Mouse (Mus musculus): ENCODE results near the gene Tapbp. TPM values are rescaled to one million over a fixed set of nuclear protein-coding genes. Genes with fewer than 3 reads are reported as not detected.
"Not testable (repeated sequence)": the region's sequence is repeated elsewhere in the genome, so short reads cannot be mapped to it uniquely, and the experiment has no call there.

Gene Tapbp
- total RNA-seq, 1 experiment from 2014 or later, result 198 TPM

DNA sequence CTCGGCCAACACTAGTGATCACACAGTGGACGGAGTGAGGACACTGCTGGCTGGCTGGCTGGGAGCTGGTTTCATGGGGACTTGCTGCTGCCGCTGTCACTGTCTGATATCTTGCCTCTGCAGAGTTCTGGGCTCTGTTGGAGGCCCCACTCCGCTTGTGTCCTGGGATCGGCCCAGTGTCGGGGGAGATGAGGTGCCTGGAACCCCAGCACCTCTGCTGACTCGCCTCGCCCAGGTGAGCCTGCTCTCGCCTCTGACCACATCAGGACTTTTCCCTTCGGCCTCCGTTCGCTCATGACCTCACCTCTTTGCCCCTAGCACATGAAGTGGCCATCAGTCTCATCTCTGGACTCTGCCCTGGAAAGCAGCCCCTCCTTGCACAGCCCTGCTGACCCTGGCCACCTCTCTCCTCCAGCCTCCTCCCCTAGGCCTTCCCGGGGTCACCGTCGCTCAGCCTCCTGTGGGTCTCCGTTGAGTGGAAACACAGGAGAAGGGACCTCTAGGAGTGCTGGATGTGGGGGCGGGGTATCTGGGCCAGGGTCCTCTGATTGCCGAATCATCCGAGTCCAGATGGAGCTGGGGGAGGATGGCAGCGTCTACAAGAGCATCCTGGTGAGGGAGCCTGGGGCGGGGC lies 19.8 kb downstream of the Tapbp start:
- ATAC-seq (ENCODE audit: extremely low read depth, insufficient number of reproducible peaks, low FRiP score, poor library complexity, severe bottlenecking), result no peak

DNA sequence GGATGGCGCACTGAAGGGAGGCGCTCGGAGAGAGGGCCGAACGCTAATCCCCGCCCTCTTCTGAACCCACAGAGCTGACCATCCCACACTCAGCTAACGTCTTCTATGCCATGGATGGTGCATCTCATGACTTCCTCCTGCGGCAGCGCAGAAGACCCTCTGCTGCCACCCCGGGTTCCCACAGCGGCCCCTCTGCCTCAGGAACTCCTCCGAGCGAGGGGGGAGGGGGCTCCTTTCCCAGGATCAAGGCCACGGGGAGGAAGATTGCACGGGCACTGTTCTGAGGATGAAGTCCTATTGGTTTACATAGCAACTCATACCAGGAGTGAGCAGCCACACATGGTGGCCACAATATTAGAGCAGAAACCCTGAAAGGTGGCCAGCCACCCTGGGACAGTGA lies 21.3 kb downstream of the Tapbp start:
- no peak for ATAC-seq (ENCODE audit: extremely low read depth, insufficient number of reproducible peaks, low FRiP score, poor library complexity, severe bottlenecking)

DNA sequence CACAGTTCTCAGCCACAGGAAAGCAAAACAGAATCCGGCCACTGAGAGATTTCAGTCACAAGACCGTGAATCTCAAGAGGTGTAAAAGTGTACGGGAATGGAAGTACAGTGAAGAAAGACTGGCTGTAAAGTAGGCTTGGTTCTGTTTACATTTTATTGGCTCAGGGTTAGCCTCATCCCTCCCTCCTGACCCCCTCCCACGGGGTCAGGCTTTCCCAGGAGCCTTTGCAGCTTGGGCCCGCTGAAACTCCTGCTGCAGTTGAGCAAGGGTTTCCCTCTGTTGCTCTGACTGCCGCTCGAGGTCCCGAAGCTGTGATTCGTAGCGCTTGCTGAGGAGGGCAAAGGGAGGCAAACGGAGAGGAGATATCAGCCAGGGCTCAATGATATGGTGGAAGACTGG lies 23.1 kb downstream of the Tapbp start:
- ATAC-seq (ENCODE audit: extremely low read depth, insufficient number of reproducible peaks, low FRiP score, poor library complexity, severe bottlenecking), result no peak

DNA sequence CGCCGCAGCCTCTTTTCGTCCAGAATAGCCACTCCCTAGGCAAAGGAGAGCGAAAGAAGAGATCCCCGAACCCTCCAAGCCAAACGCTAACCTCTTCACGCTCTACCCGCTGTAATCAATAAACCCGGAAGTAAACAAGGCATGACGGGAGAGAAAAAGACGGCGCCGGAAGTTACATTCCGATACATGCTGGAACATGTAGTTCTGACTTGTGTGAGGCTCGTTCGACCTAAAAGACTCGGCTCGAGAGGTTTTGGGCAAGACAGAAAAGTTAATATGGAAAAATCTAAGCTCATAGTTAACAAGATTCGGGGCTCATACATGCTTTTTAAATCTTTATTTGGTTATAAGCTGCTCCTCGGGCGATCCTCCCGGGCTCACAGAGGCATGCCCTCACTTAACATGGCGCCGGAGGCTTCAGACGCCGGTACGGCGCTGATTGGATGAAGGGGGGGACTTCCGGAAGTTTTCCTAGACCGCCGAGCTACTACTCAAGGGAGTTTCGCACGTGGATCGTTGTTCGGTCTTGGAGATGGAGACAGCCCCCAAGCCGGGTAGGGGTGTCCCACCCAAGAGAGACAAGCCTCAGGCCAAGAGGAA lies 24.6 kb downstream of the Tapbp start, which contains the start of the genes Pfdn6 and Wdr46:
Gene Pfdn6 (minus strand): TSS at position 138 of the 600 bp plus-strand sequence.
Gene Wdr46 (plus strand): TSS at position 455 of the 600 bp plus-strand sequence.
- peak; percentile 81 for ATAC-seq (ENCODE audit: extremely low read depth, insufficient number of reproducible peaks, low FRiP score, poor library complexity, severe bottlenecking)

DNA sequence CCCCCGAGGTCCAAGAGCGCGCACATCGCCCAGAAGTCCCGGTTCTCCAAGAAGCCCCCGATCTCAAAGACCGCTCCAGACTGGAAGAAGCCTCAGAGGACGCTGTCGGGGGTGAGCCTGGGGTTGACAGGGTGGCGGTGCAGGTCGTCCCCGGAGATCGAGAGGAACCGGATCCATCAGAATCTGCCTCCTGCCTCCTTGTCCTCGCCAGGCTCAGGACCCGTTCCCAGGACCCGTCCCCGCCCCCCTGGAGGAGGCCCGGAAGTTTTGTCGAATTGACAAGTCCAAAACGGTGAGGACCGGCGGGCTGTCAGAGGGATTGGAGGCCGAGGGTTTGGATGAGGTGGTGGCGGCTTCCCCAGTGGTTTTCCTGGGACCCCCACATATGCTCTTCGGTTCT lies 25.3 kb downstream of the Tapbp start:
- ATAC-seq (ENCODE audit: extremely low read depth, insufficient number of reproducible peaks, low FRiP score, poor library complexity, severe bottlenecking), result no peak

DNA sequence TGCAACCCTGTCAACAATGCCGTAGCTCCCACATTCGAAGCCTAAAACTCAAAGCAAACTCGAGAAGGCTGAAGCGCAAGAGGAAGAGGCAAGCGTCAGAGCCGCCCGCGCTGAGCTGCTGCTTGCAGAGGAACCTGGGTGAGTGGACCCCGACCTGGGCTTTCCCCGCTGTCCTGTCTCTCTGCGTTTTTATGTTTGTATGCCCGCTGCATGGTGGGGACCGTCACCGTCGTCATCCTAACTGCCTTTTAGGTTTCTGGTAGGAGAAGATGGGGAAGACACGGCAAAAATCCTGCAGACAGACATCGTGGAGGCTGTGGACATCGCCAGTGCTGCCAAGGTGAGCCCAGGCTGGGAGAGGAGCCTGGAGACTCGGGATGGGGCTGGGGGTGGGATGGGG lies 25.7 kb downstream of the Tapbp start:
- no peak for ATAC-seq (ENCODE audit: extremely low read depth, insufficient number of reproducible peaks, low FRiP score, poor library complexity, severe bottlenecking)

DNA sequence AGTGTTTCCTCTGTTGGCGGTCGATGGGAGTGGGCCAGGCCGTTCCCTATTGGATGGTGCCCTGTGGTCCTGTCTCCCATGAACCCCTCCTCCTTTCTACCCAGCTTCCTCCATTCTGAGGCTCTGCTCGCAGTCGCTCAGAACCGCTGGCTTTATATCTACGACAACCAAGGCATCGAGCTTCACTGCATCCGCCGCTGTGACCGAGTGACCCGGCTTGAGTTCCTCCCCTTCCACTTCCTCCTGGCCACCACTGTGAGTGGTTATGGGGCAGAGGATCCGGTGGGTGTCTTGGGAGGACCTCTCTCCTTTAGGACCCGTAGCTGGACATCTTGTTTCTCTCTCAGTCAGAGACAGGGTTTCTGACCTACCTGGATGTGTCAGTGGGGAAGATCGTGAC lies 27.8 kb downstream of the Tapbp start:
- no peak for ATAC-seq (ENCODE audit: extremely low read depth, insufficient number of reproducible peaks, low FRiP score, poor library complexity, severe bottlenecking)

DNA sequence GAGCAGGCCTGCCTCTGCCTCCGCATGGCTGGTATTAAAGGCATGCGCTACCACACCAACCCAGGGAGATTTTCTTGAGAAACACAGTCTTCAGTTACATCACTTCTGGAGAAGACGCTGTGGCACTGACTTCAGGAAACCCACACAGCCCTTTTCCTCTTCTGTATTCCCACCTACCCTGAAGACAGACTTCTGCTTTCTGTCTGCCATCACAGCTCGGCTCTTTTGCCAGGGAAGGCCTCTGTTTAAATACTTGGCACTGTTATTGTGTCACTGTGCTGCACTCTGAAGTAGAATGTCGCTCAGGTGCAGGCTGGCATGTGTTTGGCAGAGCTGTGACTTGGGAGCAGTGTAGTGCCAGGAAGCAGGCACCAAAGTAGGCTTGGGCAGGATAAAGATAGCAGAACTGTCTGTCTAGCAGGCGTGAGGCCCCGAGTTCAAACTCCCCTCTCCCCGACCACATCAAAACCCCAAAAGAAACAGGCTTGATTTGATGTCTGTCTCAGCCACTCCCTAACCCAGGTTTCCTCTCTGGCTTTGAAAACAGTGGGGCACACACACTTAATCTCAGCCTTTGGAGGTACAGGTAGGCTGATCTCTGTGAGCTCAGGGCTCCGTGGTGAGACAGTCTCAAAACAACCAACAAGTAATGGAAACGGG lies 31.9 kb downstream of the Tapbp start:
- no peak for ATAC-seq (ENCODE audit: extremely low read depth, insufficient number of reproducible peaks, low FRiP score, poor library complexity, severe bottlenecking)

DNA sequence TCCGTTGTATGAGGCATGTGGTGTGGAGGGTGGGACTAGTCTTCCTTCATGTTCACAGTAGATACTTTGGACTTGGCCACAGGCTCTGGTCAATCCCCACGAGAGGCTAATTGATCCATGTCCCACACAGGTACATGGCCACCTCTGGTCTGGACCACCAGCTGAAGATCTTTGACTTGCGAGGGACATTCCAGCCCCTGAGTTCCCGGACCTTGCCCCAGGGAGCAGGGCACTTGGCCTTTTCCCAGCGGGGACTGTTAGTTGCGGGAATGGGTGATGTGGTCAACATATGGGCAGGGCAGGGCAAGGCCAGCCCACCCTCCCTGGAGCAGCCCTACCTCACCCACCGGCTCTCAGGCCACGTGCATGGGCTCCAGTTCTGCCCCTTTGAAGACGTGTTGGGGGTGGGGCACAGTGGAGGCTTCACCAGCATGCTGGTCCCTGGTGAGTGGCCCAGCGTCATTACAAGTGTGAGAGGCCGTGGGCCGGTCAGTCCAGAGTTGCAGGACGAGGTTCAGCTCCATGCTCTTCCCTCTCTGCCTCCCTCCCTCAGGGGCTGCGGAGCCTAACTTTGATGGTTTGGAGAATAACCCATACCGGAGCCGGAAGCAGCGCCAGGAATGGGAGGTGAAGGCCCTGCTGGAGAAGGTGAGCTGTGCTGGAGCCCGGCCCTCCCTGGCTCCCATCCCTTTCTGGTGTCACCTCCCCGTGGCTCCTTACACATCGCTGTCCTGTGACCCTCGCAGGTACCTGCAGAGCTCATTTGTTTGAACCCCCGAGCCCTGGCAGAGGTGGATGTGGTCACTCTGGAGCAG lies 32.6 kb downstream of the Tapbp start:
- ATAC-seq (ENCODE audit: extremely low read depth, insufficient number of reproducible peaks, low FRiP score, poor library complexity, severe bottlenecking), result no peak

DNA sequence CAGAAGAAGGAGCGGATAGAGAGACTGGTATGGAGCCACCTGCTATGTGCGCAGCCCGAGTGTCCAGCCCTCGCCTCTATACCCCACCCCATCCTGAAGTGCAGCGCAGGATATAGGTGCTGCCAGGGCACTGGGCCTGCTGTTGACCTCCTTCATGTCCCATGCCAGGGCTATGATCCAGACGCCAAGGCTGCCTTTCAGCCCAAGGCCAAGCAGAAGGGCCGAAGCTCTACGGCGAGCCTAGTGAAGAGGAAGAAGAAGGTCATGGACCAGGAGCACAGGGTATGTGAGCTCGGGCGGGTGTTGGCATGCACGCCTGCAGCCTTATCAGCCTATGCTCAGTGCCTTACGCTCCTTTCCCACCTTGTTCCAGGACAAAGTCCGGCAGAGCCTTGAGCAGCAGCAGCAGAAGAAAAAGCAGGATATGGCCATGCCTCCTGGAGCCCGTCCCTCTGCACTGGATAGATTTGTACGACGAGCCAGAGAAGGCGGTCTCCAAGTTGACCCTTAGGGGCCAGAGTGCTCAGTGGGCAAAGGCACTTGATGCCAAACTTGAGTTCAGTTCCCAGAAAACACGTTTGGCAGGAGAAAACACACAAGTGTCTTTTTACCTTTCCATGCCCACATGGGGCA lies 33.3 kb downstream of the Tapbp start:
- no peak for ATAC-seq (ENCODE audit: extremely low read depth, insufficient number of reproducible peaks, low FRiP score, poor library complexity, severe bottlenecking)

DNA sequence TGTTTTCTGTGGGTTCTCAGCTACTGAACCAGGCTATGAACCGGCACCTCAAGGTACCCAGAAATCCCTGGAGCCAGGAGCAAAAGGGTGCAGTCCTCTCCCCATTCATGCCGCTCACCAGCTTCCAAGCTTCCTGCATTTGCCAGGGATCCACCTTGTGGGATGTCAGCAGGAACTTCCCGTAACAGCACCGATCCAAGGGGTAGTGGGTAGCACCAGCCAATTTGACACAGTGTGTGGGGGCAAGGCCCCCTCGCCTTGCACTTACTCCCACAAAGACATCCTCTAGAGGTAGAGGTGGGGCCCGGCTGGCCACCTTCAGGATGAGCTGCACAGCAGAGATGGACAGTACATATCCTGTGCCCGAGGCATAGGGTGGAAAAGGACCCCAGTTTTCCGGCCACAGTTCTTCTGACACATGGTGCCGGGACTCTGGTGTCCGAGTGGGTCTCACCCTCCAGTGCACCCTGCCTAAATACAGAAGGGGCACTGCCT lies 34.5 kb downstream of the Tapbp start:
- no peak for ATAC-seq (ENCODE audit: extremely low read depth, insufficient number of reproducible peaks, low FRiP score, poor library complexity, severe bottlenecking)

DNA sequence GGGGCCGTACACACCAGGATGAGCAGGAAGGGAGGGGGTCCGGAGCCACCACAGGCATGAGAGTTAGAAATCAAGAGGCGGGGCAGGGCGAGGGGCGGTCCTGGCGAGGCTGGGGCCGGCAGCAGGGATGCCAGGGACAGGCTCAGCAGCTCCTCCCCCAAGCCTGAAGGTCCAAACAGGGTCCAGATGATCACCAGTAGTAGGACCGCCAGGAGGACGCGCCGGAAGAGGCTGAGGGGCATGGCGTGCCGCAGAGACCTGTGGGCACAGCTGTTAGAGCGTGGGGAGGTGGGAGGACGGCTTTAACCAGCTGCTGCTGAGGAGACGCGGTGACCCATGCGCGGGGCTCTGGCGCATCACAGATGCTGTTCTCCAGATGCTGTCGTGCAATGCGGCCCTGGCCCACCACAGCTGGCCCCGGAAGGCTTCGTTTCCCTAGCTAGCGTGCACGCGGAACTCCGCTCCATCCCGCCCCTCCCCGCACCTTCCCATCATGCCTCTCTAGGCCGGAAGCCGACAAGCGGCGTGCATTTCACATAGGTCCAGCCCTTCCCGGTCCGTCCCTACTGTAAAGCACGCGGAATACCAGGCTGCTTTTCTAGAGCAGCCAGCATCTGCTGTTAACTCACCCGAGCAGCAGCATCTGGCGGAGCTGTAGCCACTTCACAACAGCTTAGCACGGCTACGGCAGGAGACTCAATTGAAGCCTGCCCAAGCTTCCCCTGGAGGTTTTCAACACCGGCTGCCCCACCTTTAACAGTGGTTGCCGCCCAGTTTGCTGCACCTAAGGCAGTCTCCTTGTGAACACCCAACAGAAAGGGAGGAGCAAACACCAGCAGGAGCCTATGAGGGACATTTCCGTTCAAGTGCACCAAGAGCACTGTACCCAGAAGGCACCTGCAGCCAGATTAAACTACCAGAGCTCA lies 35.6 kb downstream of the Tapbp start, which contains the start of gene B3galt4:
Gene B3galt4 (minus strand): TSS at position 468 of the 926 bp plus-strand sequence.
- peak; percentile 27; the same call in 1 of the 2 replicates for ATAC-seq (ENCODE audit: extremely low read depth, insufficient number of reproducible peaks, low FRiP score, poor library complexity, severe bottlenecking)

DNA sequence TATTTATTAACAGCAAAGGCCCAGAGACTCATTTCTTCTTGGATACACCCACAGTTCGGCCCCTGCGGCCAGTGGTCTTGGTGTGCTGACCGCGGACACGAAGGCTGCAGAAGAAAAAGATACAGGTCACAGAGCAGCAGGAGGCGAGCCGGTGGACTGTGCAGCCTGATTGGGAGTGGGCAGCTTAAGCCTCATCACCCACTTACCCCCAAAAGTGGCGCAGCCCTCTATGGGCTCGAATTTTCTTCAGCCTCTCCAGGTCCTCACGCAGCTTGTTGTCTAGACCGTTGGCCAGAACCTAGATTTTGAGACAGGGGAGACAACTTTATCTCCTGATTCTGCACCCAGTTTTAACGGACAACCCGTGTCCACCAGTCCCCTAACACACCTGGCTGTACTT lies 36.3 kb downstream of the Tapbp start:
- not testable (repeated sequence) for ATAC-seq (ENCODE audit: extremely low read depth, insufficient number of reproducible peaks, low FRiP score, poor library complexity, severe bottlenecking)

DNA sequence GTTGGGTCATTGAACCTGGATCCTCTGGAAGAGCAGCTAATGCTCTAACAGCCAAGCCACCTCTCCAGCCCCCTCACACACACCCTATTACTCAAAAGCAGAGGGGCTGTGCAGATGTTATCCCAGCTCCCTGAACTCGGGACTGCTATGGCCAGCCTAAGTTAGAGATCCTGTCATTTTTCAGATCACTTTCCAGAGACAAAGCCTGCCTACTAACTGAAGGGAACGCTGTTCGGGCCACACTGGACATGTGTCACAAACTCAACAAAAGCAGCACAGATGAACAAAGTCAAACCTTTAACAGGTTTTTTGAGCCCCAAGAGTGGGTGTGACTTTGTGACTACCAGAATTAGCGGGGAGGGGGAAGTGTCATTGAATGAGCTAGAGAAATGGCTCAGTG lies 37.2 kb downstream of the Tapbp start:
- no peak for ATAC-seq (ENCODE audit: extremely low read depth, insufficient number of reproducible peaks, low FRiP score, poor library complexity, severe bottlenecking)

DNA sequence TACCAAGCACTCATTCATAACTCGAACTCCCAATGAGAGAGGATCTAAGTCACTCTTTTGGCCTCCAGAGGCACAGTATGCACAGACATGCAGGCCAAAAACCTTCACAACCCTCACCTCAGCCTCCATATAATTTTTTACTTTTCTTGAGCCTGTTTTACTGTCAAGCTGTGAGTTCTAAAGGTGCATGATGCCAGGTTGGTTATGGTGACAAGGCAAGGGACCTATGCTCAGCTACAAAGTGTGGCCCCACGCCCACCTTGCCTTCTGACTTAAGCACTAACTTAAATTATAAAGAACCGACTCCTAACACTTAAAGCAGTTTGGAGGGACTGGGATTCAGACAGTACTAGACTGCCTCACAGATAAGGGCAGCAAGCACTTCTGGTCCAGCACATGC lies 37.6 kb downstream of the Tapbp start:
- no peak for ATAC-seq (ENCODE audit: extremely low read depth, insufficient number of reproducible peaks, low FRiP score, poor library complexity, severe bottlenecking)

DNA sequence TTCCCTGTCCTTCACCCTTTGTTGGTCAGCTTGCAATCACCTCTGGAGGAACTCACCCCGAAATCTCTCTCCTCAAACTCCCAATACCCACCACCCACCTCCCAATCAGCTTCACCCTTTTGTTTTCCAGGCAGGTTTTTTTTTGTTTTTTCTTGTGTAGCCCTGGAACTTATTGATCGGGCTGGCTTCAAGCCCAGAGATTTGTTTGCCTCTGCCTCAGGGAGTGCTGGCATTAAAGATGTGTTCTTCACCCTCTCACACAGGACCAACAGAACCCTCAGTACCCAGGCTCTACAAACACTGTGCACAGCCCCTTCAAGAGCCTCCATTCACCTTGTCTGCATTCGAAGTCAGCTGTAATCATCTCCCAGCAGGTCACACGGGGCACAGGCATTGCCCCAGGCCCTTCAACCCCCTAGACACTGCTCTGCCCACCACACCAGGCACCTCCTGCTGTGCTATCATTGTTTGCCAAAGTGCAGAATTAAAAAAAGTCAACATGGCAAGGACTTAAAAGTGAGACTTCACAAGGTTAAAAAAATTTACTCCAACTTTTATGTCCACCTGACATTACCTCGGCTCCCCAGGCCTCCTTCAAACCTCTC lies 38.4 kb downstream of the Tapbp start:
- no peak for ATAC-seq (ENCODE audit: extremely low read depth, insufficient number of reproducible peaks, low FRiP score, poor library complexity, severe bottlenecking)

Data from neutrophil, adult 5-6 weeks (primary cell).